Mouse (Mus musculus): ENCODE measurements around the gene Oxnad1.

DNA sequence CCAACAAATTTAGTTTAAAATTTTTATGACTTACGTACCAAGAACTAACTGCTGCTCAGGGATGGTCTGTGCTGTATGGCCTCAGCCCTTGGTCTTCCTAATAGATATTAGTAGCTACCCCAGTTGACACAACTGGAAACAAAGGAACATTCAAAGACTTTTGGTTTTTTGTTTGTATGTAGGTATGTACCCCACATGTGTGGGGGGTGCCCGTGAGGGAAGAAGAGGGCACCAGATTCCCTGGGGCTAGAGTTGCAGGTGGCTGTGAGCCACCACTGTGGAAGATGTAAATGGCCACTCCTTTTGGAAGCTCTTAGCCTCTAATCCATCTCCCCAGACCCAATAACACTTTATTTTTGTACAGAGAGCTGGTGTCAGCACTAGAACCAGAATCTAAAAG, 1.7 kb upstream of the Oxnad1 start:
- TF ChIP-seq CTCF (IDR thresholded peaks at IDR 0.05; ENCODE audit: insufficient read depth, low read length) (no peak), POLR2A (IDR thresholded peaks at IDR 0.05; ENCODE audit: borderline replicate concordance, extremely low read depth, low read depth, low read length) (no peak)
